Mouse (Mus musculus) adrenal gland, adult 18-20 months (tissue): ENCODE measurements around the gene Wnt9b. TPM values are rescaled to one million over a fixed set of nuclear protein-coding genes. Genes with fewer than 3 reads are reported as not detected.

Source experiments
- DNase-seq, 2 experiments: peaks; one replicate each; pipeline ENCODE4 v3.0.0; 2021 to 2022; ENCODE audit warnings: low spot score in 2 of 2
- total RNA-seq, 2 experiments: library from RNA; stranded (reverse); gene quantifications; 1 replicate in 1 of 2; 2 replicates in 1 of 2; pipeline ENCODE4 v1.2.3; 2021

Gene Wnt9b
- total RNA-seq, 2 experiments from 2014 or later, result 0.13 to 0.32 TPM

- no peak for DNase-seq
Observed at GRCm38 (mm10) chr11:103685261-103685736, 64.3 kb downstream of the Wnt9b start.

DNA sequence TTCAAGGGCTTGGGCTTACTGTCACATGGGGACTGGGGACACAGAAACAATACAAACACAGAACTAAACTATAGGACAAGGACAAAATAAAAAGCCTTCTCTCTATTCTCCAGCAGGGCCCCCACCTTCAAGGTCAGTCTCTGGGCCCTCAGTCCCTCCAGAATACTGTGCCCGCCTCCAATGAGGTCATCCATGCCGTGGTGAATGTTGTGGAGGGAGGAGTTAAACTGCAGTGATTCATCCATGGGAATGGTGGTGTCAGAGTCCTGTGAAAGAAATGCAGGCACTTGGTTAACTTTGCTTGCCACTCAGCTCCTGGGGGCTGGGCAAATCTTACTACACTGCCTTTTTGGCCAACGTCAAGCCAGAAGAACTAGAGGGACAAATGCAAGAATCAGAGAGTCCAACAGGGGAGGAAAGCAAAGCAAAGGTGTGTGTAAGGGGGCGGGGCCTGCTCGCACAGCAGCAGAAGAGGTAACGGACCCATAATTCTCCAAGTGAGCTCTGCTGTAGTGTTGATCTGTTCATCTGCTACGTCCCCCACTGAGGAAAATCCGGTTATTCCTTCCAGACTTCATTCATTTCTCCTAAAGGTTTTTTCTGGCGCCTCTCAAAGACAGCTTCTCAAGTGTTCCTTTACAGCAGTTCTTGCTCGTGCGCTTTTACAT lies 65.8 kb downstream of the Wnt9b start:
- peak; percentile 48 to 57 for DNase-seq

Other genes with a start within 250 kb of the Wnt9b start
- gene Lrrc37a, start 245.2 kb downstream of the Wnt9b start, total RNA-seq, result not detected
- gene Gm884, start 128.7 kb downstream of the Wnt9b start, total RNA-seq, result not detected
- not detected for gene Lyzl6, start 110.9 kb downstream of the Wnt9b start, total RNA-seq
- gene Rprml, start 100.3 kb downstream of the Wnt9b start, total RNA-seq, result 1 to 10 TPM in 1 of 2 experiments, not detected in 1; 1.1 TPM
- gene Gosr2, start 51.9 kb downstream of the Wnt9b start, total RNA-seq, result 10 to 100 TPM; 83.6 to 83.9 TPM
- under 1 TPM in 1 of 2 experiments, not detected in 1; 0.58 TPM for gene Wnt3, start 24.3 kb upstream of the Wnt9b start, total RNA-seq
- gene Nsf, start 204.2 kb upstream of the Wnt9b start, total RNA-seq, result 100 to 1,000 TPM; 154 to 197 TPM
- 10 to 100 TPM; 41.0 to 59.1 TPM for gene Arf2, start 216.9 kb upstream of the Wnt9b start, total RNA-seq